Mouse (Mus musculus): ENCODE measurements at regions not wholly inside any gene's neighbourhood (a gene's known extent, or its start where the extent isn't known, plus 50 kb on each side); places are given as distances from the start of the nearest gene placed in this dataset.

GRCm38 (mm10) chr15:17289221-17289620 is 560.7 kb downstream of the Cdh9 start:
- DNase-seq, result no peak
